Mouse (Mus musculus): Measurements from ENCODE around the gene Zbtb24.

Gene Zbtb24

GRCm38 (mm10) chr10:41504996-41505395 lies 54.8 kb downstream of the Zbtb24 start:
- no peak for DNase-seq (ENCODE audit: low read depth)

GRCm38 (mm10) chr10:41505446-41505845 lies 55.3 kb downstream of the Zbtb24 start:
- peak; percentile 64 for DNase-seq (ENCODE audit: low read depth)

DNA sequence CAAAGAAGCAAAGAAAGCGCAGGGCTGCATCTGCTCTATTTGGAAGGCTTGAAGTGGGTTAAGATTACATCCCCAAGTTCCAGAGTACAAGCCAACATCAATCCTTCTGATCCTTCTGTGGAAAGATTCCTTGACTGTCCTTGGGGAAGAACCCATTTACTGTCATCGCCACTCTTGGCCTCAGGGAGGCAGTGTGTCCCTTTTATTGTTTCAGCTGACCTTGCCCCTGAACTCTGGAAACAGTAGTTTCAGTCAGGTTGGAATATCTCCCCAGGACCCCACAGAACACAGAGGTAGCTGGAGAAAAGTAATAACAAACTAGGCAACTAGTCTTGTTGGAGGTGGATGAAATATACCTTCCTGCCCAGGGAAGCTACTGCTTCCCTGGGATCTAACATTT lies 59.0 kb downstream of the Zbtb24 start:
- no peak for DNase-seq (ENCODE audit: low read depth)

DNA sequence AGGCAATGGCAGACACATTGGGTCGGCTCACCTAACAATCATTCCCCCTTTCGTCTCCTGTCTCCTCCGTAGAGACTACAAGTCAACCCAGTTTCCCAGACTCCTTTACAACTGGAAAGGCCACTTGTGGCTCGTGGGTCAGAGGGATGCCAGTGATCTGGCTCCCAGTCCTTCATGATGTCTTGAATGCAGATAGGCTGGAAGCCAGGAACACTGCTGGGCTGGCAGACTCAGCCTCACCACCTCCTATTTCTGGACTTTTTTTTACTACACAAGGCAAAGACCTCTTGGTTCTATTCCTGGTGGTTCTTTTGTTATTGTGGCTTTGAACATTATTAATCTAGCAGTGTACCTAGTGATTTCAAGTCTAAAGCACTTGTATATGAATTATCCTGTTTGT lies 64.1 kb downstream of the Zbtb24 start:
- no peak for DNase-seq (ENCODE audit: low read depth)

GRCm38 (mm10) chr10:41514921-41515320 lies 64.7 kb downstream of the Zbtb24 start:
- no peak for DNase-seq (ENCODE audit: low read depth)

All from c-Kit-positive CD71-negative TER-119-negative erythroid progenitor cells, embryonic 14.5 days (primary cell).